Mouse (Mus musculus): ENCODE measurements around the gene Rnf157.

The Rnf157 gene

DNA sequence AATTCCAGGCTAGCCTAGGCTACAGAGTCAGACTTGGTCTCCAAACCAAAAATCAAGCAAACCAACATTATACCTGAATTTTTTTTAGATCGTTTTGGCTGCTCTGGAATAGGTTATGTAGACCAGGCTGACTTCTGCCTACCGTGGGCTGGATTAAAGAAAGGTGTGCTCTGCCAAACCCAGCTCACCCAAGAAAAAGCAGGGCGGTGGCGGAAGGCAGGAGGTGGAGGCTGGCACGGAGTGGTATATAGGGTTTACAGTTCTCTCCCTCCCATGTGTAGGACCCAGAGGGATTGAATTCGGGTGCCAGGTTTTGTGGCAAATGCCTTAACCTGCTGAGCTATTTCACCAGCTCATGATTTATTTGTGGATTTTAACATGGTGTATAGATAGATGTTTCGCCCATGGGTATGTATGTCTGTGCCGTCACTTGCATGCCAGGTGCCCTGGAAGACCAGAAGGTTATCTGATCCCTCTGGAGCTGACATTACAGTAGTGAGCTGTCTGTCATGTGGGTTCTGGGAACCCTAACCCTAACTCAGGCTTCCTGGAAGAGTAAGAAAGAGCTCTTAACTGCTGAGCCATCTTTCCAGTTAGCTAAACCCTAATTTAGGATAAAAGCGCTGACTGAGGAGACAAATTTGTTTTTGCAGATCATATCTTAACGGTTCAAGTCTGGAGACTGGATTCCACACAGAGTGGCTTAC lies 105.7 kb downstream of the Rnf157 start, which contains the start of gene Exoc7:
Exoc7 (minus strand) TSS at position 215 of the 707 bp plus-strand sequence.
- no peak for DNase-seq (ENCODE audit: low read depth in 1 of 2, low spot score in 2 of 2)

DNA sequence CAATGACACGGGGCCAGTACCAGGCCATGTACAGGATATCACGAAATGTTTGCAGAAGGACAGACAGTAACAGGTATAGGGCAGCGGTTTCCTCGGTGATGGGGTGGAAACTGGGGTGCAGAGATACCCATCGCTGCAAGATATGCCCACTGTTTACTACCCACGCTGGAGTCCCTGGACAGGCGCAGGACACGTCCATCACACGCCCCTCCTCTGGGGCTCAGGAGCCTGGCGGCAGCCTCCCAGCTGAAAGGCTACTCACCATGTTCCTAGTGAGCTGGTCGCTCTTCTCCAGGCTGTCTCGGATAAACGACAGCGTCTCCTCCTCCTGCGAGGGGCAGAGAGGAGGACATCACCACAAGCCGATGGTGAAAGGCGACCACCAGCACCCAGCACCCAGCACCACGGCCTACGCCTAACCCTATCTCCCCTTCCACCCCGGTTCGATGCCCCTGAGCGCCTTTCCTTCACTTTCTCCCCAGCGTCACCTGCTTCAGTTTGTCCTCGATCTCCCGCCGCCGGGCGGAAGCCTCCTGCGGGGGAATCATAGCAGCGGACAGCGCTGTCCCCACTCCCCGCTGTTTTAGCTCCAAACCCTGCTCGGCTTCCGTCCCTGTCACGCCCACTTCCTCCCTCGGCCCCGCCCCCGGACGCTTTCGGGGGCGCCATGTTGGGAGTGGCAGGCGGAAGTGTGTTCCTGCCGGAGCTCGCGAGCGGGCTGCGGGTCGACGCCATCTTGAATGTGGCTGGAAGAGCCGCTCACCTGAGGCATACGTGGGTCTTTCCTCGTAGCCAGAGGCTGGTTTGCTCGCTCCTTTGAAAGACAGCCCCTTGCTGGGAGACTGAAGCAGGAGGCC lies 106.5 kb downstream of the Rnf157 start:
- peak; percentile 54 to 78 for DNase-seq (ENCODE audit: low read depth in 1 of 2, low spot score in 2 of 2)

DNA sequence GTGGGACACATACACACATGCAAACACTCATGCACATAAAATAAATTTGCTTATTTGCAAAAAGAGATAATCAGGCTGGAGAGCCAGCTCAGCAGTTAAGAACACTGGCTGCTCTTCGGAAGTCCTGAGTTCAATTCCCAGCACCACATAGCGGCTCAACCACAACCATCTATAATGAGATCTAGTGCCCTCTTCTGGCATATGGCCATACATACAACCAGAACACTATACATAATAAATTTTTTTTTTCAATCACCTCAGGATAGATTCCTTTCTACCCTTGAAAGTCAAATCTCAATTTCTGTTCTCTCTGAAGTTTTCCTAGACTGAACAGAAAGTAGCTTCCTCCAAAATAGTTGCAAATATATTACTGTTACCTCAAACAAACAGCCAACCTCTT lies 107.4 kb downstream of the Rnf157 start:
- DNase-seq (ENCODE audit: low read depth in 1 of 2, low spot score in 2 of 2), result no peak

DNA sequence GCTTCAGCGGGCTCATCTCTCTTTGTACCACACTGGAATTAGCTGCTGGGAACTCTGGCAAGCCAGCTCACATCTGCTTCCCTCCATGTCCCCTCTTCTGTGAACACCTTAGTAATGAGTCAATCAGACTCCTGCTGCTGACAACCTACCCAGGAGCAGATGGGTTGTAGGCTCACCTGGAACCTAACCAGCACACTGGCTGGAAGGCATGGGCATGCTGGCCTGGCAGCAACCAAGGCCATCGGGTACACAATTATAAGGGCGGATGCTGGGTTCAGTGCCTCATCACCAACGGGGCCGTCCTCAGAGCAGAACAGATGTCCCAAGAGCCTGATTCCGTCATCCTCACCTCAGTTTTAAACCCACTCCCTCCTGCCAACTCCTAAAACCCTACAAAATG lies 114.2 kb downstream of the Rnf157 start:
- DNase-seq (ENCODE audit: low read depth in 1 of 2, low spot score in 2 of 2), result no peak

DNA sequence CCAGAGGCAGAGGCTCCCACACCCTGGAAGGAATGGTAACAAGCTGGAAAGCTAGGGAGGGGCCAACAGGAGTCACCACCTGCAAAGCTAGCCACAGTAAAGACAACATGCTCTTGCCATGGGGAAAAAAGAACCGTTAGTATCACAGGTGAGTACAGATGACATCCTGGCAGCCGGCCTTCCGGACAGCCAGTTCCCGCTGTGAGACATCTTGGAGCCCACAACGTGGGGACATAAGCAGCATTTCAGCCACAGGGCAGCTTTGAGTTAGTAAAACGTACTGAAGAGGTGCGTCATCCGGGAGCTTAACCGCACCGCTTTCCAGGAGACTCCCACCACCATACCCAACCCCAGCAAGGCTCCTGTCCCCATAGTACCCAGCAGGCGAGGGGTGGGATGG lies 114.6 kb downstream of the Rnf157 start:
- DNase-seq (ENCODE audit: low read depth in 1 of 2, low spot score in 2 of 2), result no peak

DNA sequence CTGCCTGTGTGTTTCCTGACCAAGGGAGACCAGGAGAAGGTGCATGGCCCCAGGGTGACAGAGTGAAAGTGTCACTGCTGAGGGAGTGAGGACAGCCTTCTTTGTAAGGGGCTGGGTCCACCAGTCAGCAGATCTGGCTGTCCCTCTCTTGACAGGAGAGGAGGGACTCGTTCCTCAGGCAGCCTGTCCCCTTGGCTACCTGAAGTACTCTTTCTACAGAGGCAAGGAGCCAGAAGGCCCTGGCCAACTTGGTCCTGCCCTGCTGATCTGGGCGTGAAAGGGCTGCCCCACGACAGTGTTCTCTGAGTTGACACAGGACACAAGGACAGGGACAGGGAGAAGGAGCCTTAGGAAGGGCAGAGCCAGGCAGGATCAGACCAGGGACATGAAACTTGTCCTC lies 115.8 kb downstream of the Rnf157 start:
- no peak for DNase-seq (ENCODE audit: low read depth in 1 of 2, low spot score in 2 of 2)

DNA sequence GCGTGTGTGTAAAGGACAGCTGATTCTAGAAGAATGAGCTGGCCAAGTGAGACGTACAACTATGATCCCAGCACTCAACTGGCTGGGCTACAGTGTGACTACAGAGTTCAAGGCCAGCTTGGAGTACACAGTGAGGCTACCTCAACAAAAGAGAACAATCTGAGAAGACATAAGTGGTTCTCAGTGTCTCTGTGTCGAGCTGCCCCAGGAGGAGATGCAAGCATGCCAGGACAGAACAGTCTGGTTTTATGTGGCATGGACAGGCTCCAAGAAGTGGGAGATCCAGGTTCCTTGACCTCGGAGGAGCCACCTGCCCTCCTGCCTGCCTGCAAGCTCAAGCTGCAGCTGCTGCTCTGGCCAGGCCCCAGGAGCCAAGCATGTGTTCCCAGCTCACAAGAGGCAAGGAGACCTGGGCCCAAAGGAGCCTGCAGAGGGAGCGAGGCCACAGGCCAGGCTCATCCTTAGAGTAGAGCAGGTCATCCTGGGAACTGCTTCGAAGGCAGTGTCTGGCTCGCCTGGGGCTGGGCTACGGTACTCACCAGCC lies 116.6 kb downstream of the Rnf157 start:
- DNase-seq (ENCODE audit: low read depth in 1 of 2, low spot score in 2 of 2), result no peak

DNA sequence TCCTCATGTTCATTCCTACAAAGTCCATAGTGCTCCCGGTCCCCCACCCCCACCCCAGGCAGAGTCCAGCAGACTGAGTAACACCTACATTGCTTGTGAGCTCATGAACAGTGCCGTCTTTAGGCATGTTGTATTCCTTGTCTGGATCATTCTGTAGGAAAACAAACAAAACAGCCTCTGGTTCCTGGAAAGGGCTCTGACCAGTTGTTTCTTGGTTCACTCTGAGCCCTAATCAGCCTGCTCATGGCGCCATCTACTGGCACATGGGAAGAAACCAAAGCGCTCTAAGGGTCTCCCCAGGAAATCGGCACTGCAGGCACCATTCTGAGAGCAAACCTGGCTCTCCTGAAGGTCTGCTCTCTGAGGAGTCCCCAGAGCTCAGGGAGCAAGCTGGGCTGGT lies 118.5 kb downstream of the Rnf157 start:
- no peak for DNase-seq (ENCODE audit: low read depth in 1 of 2, low spot score in 2 of 2)

DNA sequence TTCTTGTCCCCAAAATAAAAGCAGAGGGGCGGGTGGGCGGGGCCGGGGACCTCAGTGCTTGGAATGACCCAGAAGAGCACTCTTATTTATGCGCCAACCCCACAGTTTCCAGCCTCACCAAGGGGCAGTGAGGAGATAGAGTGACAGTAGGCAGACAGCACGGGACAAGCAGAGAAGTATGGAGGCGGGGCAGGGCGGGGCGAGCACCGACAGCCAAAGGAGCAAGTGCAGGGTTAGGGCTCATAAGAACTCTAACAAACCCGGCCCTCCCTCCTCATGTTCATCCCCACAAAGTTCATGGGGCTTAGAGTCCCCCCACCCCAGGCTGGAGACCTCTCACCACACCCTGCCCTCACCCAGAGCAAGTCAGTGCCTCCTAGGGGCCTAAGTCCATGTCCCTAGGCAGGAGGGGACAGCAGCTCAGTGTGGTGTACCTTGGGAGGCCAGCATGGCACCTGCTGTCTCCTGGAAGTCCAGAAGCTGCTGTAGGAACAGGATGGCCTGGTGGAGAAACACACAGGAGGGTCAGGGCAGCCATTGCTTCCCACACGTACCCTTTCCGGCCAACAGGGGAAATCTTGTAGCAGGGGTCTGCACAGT lies 119.2 kb downstream of the Rnf157 start:
- no peak for DNase-seq (ENCODE audit: low read depth in 1 of 2, low spot score in 2 of 2)

DNA sequence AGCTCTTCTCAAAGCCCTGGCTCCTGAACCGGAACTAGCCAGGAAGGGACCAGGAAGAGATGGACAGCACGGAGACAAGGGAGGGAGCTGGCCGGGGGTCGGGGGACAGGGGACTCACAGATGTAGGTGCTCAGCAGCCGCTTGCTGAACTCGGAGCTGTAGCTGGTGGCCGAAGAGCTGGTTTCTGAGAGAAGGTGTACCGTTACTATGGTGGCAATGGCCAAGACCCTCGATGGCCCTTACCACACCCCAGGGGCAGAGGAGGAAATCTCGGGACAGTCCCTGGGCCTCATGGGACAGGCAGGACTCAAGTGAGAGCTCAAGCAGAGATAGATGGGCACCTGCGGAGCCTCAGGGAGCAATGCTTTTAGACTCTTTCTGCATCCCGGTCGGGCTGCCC lies 120.4 kb downstream of the Rnf157 start:
- no peak for DNase-seq (ENCODE audit: low read depth in 1 of 2, low spot score in 2 of 2)

DNA sequence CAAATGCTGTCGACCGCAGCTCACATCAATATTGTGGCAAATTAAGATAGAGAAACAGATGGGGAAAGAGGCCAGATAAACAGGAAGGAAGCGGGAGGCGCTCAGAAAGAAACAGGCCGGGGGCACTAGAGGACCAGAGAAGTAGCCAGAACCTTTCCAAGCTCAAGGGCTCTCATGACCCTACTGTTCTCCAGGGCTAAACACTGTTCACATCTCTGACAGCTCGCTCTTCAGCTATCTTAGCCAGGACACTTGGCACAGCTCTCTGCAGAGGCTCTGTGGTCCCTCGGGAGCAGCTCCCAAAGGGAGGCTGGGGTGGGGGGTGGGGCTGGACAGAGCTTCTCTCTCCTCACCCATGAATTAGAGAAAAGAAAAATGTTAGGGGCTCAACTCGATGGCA lies 122.3 kb downstream of the Rnf157 start:
- no peak for DNase-seq (ENCODE audit: low read depth in 1 of 2, low spot score in 2 of 2)

DNA sequence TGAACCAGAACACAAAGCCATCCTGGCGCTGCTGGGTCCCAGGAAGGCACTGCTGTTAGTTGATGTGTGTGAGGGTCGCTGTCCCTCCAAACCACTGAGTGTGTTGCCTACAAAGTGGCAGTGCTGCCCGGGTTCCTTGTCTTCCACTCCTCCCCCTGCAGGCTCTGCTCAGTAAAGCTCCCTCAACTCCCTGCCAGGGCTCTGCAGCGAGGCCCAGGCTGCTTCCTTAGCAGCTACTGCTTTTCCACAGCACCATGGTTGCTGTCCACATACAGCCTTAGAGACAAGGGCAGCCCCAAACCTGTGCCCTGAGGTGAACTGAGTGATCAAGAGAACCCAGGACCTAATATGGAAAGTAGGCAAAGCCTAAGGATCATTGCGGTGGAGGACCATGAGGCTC lies 125.5 kb downstream of the Rnf157 start:
- no peak for DNase-seq (ENCODE audit: low read depth in 1 of 2, low spot score in 2 of 2)
